Mouse (Mus musculus) liver, adult 2 months (tissue): Measurements from ENCODE around the gene Unc45a.

Source experiments
- CTCF ChIP-seq: fragments of 200-500 bp; IDR thresholded peaks from 2 replicates; pipeline ENCODE4 v1.5.1; 2011; ENCODE audit warnings: low read depth, low read length, control low read depth
- POLR2A ChIP-seq: fragments of 200-500 bp; IDR thresholded peaks from 2 replicates; pipeline ENCODE4 v1.6.1; 2011; ENCODE audit warnings: low read length, control low read depth; ENCODE audit not compliant: insufficient read depth; ENCODE audit errors: extremely low read depth

GRCm38 (mm10) chr7:80369461-80369860, 28.7 kb upstream of the Unc45a start:
- TF ChIP-seq CTCF, result no peak
- no peak for TF ChIP-seq POLR2A
